Mouse (Mus musculus) mouse embryonic stem cell (cell line): ENCODE results near the gene Daam1.

ENCODE experiments used
- in situ Hi-C, 2 experiments: fragments of 300-500 bp; cut with MboI; formaldehyde crosslinking; loops; 1 replicate in 1 of 2; 3 replicates in 1 of 2; pipeline ENCODE4 v1.14.3; 2019 to 2020; ENCODE audit warnings: low sequenced_read_pairs in 2 of 2, low pct_unique_long_range_greater_than_20kb in 1 of 2, mixed read lengths in 1 of 2; ENCODE audit not compliant: unreplicated experiment in 1 of 2

Gene Daam1

GRCm38 (mm10) chr12:72038866-72039265, 208.0 kb downstream of the Daam1 start:
- in situ Hi-C loops: loop anchor here (10.0 to 25.0 kb wide), 2 partner anchors 264 to 277 kb away; no protein-coding TSS in a partner anchor

- in situ Hi-C loops: loop anchor here (10.0 to 25.0 kb wide), 2 partner anchors 265 to 277 kb away; no protein-coding TSS in a partner anchor
These were observed 208.6 kb downstream of the Daam1 start for GRCm38 (mm10) chr12:72039501-72039900.

- in situ Hi-C loops: loop anchor here in 1 of 2 experiments (25.0 kb wide), 1 partner anchor 279 kb away; no protein-coding TSS in a partner anchor
These were observed 210.4 kb downstream of the Daam1 start for GRCm38 (mm10) chr12:72041238-72041637.
